Mouse (Mus musculus) forelimb bud, embryonic 11.5 days (tissue): Measurements from ENCODE around the gene Gm43518.

Experiments
- DNase-seq: peaks from one replicate; pipeline ENCODE4 v3.0.0-alpha.2; 2012; ENCODE audit warnings: low read depth, low spot score

Gene Gm43518

DNA sequence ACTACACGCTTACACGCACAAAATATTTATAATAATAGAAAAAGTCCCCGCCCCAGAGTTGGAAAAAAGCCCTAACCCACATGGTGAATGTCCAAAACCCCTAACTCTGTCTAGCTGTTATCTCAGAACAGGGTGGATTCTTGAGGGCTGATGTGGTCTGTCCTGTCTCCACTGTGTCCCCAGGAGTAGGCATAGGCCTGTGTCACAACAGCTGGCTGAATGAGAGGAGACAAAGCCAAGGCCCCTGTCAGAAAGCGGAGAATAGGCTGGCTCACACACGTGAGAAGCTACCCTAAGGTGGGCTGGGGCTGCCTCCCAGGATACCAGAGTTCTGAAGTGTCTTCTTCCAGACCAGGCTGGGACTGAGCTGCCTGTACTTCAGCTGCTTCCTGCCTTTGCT is 50.9 kb downstream of the Gm43518 start:
- DNase-seq = no peak

DNA sequence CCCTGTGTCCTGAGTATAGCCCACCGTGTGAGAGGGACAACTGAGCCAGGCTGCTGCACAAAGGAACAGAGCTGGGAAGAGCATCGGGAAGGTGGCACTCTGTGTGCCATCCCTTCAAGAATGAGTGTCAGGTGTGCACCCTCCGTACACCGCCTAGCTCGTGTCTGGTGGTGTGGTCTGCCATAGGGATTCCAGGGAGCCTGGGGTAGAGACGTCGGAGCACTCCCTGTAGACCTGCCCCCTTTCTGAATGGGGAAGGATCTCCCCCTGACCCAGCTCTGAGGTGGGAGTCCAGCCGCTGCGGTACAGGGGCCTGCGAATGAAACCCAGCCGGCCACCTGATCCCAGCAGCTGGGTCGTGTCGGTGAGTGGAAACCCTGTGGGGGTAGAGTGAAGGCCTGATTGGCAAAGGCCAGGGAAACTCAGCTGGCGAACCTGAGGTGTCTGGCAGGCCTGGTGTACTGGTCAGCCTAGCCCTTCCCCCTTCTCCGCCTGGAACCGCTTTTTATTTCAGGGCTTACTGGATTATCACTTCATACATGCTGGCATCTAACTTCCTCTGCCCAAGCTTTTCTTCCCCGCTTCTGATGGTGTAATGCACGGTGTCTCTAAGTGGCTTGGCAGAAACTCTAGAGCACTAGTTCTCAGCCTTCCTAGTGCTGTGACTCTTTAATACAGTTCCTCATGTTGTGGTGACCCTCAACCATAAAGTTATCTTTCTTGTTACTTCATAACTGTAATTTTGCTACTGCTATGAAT is 52.2 kb downstream of the Gm43518 start:
- no peak for DNase-seq

DNA sequence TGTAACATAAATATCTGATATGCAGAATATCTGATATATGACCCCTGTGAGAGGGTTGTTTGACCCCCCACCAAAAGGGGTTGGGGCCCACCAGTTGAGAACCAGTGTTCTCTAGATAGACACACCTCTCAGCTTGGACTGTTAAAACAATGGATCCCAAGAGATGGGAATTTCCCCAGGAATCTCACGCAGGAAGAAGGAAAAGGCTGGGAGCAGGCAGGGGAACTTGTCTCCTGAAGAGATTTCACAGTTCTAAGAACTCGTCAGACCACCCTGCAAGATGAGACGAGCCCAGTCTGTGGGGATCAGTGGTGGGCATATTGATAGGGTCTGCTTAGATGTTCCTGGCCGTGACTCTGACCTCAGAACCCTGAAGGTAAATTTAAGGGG is 52.8 kb downstream of the Gm43518 start:
- no peak for DNase-seq

DNA sequence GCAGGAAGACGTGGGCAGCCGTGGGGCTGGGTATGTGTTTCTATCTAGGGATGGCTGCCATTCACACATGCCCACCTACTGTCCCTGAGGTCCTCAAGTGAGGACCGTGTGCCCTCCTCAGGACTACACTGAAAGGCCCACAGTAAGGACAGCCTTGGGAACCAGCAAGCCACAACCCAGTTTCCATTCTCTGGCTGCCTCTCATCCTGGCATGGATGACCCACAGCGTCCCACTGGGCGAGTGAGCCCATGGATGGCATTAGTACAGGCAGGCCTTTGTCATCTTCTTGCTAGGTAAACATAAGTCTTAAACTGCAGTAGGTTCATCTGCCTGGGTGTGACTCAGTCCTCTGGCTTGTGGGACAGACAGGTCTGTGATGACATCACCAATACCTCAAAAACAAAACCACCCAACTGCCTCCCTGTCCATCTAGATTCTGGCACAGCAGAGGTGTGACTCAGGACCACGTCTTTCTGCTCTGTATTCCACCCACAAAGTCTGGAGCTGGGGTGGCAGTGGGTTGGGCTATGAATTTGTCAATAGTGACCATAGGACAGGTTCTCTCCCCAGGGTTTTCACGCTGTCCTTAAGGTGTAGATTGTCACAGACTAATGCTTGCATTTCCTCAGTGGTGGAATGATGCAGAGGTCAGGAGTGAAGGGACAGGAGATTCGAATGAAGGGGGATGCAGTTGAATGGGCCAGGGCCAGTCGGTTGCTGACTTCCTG is 53.5 kb downstream of the Gm43518 start:
- no peak for DNase-seq

DNA sequence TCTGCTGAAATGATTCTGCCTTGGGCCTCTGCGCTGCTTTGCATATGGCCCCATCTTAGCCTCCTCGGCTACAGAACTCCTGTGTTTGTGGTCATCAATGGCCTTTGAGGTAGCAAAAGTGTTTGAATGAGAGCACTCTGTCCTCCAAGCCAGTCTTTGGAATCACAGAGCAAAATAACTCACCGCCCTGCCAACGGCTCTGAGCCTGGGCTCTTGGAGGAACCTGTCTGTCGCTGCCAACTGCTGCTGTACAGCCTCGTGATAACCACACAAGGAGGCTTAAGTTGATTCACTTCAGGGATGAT is 54.0 kb downstream of the Gm43518 start:
- DNase-seq = no peak

DNA sequence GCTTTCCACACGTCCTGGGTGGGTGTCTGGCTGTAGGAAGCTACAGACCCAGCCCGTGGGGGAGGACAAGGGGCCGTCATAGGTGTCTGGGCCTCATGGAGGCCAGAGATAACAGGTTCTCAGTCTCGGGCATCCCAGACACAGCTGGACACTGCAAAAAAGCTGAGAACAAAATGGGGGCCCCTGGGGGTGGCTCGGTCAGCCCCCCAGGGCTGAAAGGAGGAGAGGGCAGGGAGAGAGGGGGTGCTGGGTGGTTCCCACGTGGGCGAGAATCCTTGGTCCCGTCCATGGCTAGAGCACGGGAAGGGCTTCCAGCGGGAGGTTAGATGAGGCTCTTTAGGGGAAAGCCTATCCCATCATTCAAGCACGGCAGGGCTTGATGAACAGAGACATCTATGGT is 55.6 kb downstream of the Gm43518 start:
- DNase-seq = no peak

DNA sequence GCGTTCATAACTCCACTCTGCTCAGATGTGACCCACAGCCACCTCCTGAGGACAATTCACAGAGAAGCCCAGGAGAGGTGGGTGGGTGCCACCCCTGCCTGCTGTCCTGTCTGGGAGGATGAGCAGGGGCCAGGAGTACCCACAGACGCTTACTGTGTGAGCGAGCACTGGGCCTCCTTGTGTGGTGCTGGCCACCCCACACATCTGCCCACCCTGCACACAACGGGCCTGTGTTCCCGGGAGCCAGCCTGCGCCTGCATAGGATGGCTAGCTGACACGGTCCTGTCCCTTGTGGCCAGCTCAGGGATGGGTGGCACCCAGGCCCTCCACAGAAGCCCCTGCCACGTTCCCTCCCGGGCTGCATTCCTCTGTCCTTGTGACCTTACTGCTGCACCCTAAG is 58.2 kb downstream of the Gm43518 start:
- no peak for DNase-seq

DNA sequence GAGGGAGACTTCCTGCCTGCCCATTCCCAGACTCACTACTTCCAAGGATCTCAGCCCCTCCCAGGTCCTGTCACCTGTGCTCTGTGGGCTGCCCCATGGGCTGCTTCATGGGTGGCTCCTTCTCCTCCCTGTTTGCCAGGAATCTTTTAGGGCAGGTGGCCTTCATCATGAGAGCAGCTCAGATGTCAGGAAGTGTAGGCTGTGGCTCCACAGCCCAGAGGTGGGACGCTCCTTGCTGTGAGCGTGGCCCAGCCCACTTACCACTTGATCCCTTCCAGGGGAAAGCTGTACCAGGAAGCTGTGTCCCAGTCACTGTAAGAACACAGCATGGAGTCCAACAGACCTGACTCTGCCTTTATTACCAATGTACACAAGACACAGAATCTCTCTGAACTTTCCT is 59.7 kb downstream of the Gm43518 start:
- DNase-seq = no peak

DNA sequence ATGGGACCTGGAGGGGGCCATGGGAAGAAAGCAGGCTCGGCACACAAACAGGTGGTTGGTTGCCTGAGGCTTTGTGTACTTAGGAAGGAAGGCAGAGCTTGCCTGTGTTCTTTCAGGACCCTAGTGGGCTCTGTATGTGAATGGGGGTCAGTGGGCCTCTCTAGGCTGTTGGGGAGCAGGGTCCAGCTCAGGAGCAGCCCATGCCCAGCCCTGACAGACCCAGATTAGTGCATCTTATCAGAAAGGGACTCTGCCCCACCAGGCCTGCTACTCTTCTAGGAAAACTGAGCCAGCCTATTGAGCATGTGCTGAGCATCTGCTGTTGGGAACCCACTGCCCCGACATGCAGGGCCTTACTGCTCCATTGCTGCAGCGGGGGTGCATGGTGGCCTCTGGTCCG is 60.3 kb downstream of the Gm43518 start:
- DNase-seq = no peak
